Mouse (Mus musculus) thymus, adult 2 months (tissue): ENCODE measurements around the gene Krt24.

ENCODE experiments used
- CTCF ChIP-seq: fragments of 200-500 bp; IDR thresholded peaks from 2 replicates; pipeline ENCODE4 v1.5.1; 2012; ENCODE audit warnings: mild to moderate bottlenecking, control low read depth, low read length, moderate library complexity, borderline replicate concordance; ENCODE audit not compliant: control insufficient read depth, poor library complexity, insufficient read depth; ENCODE audit errors: extremely low read depth
- POLR2A ChIP-seq: fragments of 200-500 bp; IDR thresholded peaks from 2 replicates; pipeline ENCODE4 v1.6.1; 2012; ENCODE audit warnings: mild to moderate bottlenecking, low read length, control low read depth, moderate library complexity; ENCODE audit not compliant: control insufficient read depth, poor library complexity, insufficient read depth; ENCODE audit errors: extremely low read depth

GRCm38 (mm10) chr11:99250666-99251065 is 34.4 kb downstream of the Krt24 start:
- no peak for TF ChIP-seq CTCF
- TF ChIP-seq POLR2A, result no peak
